Mouse (Mus musculus) lung, adult 2 months (tissue): Measurements from ENCODE around the gene Cbr1.

Experiments used
- CTCF ChIP-seq: fragments of 200-500 bp; IDR thresholded peaks from 2 replicates; pipeline ENCODE4 v1.5.1; 2011; ENCODE audit warnings: mild to moderate bottlenecking, low read length, control low read depth; ENCODE audit not compliant: insufficient read depth
- POLR2A ChIP-seq: fragments of 200-500 bp; IDR thresholded peaks from 2 replicates; pipeline ENCODE4 v1.6.1; 2011; ENCODE audit warnings: low read depth, mild to moderate bottlenecking, control low read depth, low read length, borderline replicate concordance; ENCODE audit errors: extremely low read depth

DNA sequence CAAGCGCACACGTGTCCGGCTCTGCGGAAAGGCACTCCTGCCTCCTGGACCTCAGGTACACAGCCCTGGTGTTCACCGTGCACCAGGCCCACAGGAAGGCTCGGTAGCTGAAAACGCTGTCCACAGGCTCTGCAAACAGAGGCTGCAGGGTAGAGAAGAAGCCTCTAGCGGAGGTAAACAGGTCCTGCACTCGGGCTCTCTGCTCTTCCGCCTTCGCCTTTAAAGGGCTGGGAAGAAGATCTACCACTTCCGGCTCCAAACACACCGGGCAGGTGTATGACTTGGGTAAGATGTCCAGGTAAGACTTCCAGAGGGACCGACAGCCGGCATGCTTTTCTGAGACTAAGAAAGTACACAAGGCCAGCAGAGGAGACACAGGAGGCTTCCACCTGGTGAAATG is 14.7 kb upstream of the Cbr1 start:
- TF ChIP-seq CTCF (no peak), POLR2A (no peak)
